Mouse (Mus musculus) skeletal muscle tissue, adult 2 months (tissue): Measurements from ENCODE around the gene Pi4kb.

Source experiments
- DNase-seq: peaks from one replicate; pipeline ENCODE4 v3.0.0-alpha.2; 2012; ENCODE audit warnings: low read depth, low spot score

The Pi4kb gene

DNA sequence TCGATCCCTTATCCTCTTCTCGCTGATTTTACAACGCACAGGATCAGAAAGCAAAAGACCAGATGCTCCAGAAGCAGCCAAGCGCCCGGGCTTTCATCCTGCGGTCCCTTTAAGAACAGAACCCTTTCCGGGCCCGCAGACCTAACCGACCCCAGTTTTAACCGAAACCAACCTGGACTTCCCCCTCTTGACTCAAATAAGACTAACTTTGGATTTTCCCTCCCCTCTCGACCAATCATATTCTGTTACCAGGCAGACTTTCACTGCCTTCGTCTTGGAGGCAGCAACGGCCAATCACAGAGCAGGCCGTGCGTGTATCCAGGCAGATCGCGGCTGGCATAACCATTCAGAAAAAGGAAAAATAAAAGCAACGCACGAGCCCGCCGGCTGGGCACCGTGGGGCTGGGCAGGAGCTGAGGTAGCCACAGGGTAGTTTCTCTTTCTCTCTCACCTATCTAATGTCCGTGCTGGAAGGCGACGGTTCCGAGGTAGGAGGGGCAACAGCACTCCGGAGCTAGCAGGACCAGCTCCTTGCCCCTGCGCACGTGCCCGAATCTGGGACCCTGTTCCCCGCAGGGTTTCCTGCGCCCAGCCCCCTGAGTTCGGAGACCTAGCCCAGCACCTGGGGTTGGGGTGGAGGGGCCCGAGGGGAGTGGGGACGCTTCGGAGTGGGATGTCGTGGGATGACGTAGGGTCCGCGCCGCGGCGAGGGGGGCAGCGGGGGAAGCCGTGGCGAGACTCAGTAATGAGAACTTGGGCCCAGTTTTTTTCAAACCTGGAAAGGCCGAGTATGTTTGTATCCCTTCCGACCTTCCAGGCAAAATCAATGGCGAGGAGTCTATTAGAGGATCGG lies 20.5 kb upstream of the Pi4kb start, which contains the start of gene Rfx5:
Gene Rfx5 (plus strand): TSS at position 312 of the 853 bp plus-strand sequence.
- DNase-seq, result peak; percentile 96

- DNase-seq, result no peak
Measured at GRCm38 (mm10) chr3:94958295-94958694, 16.2 kb upstream of the Pi4kb start.

DNA sequence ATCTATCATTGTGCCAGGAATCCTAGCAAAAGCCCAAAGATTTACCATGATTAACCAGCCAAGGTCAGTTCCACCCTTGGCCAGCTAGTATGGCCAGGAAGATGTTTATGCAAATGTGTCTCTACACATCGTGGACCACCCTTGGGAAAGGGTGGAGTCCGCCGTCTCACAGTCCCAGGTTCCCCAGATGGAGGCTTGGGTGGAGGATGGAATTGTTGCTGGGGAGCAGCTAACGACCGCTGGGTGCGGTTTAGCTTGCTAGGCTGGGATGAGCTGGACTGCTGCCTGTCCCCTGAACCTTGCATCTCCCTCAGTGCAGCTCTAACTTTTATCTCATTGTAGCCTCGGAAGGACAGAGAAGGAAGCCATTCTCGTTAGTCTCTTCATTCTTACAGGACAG lies 14.7 kb upstream of the Pi4kb start:
- no peak for DNase-seq

DNA sequence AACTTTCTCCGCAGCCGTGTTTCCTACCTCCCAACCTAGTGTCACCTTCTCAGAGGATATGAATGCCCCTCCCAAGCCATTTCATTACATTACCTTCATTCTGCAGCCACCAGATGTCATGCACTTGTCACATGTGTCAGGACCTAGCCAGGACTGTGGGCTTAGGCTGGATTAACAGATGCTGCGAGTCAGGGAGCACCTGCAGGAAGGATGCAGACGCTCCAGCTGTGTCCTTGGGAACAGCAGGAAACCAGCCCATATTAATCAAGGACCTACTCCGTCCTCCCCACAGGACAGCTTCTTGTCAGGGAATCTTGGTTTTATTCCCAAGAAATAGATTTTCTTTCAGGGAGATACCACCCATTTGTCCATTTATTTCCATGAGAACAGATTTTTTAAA lies 14.2 kb upstream of the Pi4kb start:
- no peak for DNase-seq

- no peak for DNase-seq
Measured at GRCm38 (mm10) chr3:94964989-94965388, 9.5 kb upstream of the Pi4kb start.

DNA sequence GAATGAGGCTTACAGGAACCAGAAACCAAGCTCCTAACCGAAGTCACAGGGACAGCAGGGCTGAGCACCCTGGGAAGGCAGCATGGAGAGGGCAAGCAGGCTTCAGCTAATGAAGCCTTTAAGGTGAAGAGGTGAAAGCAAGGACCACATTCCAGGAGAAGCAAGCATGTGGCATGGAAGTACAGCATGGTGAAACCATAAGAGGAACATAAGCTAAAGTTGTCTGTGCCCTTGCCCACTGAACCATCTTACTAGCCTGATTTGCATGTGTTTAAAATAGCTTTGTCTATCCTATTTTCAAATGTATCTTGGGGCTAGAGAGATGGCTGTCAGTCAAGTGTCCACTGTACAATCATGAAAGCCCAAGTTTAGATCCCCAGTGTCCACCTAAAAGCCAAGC lies 8.7 kb upstream of the Pi4kb start:
- no peak for DNase-seq

DNA sequence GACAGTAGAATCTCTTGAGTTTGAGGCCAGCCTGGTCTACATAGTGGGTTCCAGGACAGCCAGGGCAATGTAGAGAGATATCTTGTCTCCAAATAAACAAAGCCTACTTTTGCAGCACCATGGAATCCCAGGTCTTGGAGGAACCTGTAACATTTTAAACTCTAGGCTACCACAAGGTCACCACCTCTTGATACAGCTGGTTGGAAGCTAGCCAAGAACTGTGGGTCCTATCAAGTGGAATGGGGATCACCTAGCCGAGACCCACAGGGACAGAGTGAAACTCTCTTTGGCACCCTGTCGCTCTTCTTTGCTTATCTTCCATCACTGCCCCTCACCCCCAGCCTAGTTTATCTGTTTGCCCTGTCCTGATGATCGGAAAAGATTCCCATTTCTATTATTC lies 2.0 kb upstream of the Pi4kb start:
- no peak for DNase-seq

DNA sequence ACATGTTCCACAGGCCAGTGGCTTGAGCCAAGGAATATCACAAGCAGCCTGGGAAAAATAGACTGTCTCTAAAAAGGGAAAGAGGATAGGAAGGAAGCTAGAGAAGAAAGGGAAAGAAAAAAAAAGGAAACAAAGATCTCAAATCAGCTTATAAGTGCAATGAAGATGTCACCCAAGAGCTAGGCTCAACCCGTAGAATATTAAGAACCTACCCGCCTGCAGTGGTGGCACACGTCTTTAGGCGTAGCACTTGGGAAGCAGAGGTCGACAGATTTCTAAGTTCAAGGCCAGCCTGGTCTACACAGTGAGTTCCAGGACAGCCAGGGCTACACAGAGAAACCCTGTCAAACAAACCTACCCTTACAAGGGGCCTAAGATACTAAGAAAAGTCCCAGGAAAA lies 911 bp upstream of the Pi4kb start:
- DNase-seq, result no peak

- no peak for DNase-seq
Measured at GRCm38 (mm10) chr3:94974026-94974527, 454 bp upstream of the Pi4kb start.

- no peak for DNase-seq
Measured at GRCm38 (mm10) chr3:94984312-94984711, 9.8 kb downstream of the Pi4kb start.

- no peak for DNase-seq
Measured at GRCm38 (mm10) chr3:94985513-94985912, 11.0 kb downstream of the Pi4kb start.

GRCm38 (mm10) chr3:94987578-94987977 lies 13.0 kb downstream of the Pi4kb start:
- DNase-seq, result peak; percentile 84

- peak; percentile 64 for DNase-seq
Measured at GRCm38 (mm10) chr3:94989159-94989761, 14.7 kb downstream of the Pi4kb start.

DNA sequence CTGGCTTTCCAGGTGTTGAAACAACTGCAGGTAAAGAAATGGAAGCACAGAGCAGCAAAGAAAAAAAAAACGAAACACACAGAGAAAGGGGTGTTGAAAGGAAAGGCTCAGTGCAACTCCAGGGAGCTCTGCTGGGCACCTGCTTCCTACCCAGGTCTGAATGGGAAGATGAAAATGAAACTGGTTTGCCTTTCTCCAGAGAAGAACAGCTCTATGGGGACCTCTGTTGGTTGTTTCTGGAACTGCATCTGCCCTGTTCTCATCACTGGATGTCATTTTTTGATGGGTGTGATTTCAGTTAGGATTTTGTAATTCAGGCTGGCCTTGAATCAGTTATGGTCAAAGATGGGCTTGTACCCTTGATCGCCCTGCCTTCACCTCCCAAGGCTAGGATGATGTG lies 22.4 kb downstream of the Pi4kb start:
- peak; percentile 56 for DNase-seq

- no peak for DNase-seq
Measured at GRCm38 (mm10) chr3:95002569-95002968, 28.0 kb downstream of the Pi4kb start.

DNA sequence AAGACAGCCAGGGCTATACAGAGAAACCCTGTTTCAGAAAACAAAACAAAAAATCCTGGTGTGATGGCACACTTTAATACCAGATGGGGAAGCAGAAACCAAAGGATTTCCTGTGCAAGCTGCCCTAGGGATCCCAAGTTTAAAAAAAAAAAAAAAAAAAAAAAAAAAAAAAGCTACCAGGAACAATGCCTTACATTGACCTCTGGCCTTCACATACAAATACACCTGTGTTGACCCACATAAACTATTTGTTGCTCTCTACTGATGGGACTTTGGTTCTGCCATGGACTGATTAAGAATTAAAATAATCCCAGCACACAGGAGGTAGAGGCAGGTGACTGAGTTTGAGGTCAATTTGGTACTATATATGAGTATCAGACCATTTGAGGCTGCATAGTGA lies 28.7 kb downstream of the Pi4kb start:
- no peak for DNase-seq

DNA sequence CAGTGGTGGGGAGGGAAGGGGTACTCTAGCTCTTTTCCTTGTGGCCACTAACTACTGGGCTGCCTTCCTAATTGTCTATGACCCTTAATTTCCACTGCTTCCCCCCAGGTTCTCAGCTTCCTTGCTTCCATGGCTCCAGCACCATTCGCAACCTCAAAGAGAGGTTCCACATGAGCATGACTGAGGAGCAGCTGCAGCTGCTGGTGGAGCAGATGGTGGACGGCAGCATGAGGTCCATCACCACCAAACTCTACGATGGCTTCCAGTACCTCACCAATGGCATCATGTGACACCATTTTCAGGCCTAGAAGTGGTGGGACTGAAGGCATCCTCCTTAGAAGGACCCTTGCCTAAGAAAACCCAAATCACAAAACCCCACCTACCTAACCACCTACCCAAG lies 31.1 kb downstream of the Pi4kb start:
- no peak for DNase-seq

DNA sequence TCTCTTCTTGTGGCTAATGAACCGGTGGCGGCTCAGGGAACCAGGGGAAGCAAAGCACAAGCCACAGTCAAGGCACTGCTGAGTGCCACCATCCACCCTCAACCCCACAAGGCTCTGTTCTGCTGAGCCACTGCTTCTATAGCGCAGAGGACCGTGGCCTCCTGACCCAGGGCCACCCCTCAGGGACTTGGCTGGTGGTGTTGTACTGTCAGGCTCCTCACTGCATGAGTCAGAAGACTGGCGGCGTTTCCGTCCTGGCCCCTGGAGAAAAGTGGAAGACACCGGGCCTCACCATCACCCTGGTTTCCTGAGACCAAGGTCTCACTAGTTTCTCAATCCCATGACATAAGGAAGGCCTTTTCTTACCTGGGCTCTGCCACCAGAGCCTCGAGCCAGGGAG lies 33.2 kb downstream of the Pi4kb start:
- DNase-seq, result no peak

GRCm38 (mm10) chr3:95010396-95010795 lies 35.9 kb downstream of the Pi4kb start:
- DNase-seq, result no peak

DNA sequence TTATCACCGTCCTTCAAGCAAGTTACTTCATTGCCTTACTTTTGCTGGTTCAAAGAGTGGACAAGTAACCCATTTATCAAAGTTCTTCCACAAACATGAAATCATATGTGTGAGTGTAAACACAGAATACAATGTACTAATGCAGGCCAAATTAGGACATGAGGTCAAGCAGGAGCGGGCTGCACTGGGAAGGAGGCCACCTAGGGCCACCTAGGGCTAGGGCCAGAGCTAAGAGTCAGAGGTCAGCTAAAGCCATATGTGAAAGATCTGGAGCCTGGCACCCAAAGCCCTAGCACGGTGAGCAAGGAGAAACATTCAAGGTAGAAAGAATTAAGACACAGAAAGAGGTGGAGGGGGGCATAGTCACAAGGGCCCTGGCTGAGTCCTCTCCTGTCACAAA lies 38.5 kb downstream of the Pi4kb start:
- DNase-seq, result no peak

GRCm38 (mm10) chr3:95013699-95014427 lies 39.3 kb downstream of the Pi4kb start:
- peak; percentile 21 for DNase-seq

GRCm38 (mm10) chr3:95014428-95015151 lies 40.1 kb downstream of the Pi4kb start:
- peak; percentile 52 for DNase-seq
